Mouse (Mus musculus) brain, embryonic 14.5 days (tissue): ENCODE data around the gene Bend3.

ENCODE experiments used
- CTCF ChIP-seq: fragments of 200-500 bp; IDR thresholded peaks from 2 replicates; pipeline ENCODE4 v1.5.1; 2012; ENCODE audit warnings: inconsistent platforms, mild to moderate bottlenecking, moderate library complexity, borderline replicate concordance; ENCODE audit not compliant: insufficient read depth, insufficient read length; ENCODE audit errors: extremely low read depth
- POLR2A ChIP-seq: fragments of 200-500 bp; IDR thresholded peaks from 2 replicates; pipeline ENCODE4 v1.6.1; 2012; ENCODE audit warnings: mild to moderate bottlenecking, inconsistent platforms, borderline replicate concordance; ENCODE audit not compliant: poor library complexity, insufficient read depth, insufficient read length, severe bottlenecking; ENCODE audit errors: extremely low read depth

DNA sequence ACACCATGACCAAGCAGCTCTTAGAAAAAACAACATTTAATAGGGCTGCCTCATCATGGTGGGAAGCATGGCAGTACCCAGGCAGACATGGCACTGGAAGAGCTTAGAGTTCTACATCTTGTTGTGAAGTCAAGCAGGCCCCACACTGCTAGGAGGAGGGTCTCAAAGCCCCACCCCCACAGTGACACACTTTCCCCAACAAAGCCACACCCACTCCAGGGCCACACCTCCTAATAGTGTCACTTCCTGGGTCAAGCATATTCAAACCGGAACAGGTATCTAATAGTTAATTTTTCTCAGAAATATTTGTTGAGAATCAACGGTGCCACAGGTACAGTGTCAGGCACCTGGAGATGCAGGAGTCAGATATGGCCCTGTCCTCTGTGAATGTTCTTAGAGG lies 12.4 kb upstream of the Bend3 start:
- TF ChIP-seq POLR2A: no peak
- TF ChIP-seq CTCF: no peak
